Mouse (Mus musculus) small intestine, adult 2 months (tissue): ENCODE measurements around the gene Lima1. TPM values are rescaled to one million over a fixed set of nuclear protein-coding genes. Genes with fewer than 3 reads are reported as not detected.
A peak's percentile ranks its signal among the peaks of the same experiment; 100 is the strongest.
"Not testable (repeated sequence)": the region's sequence is repeated elsewhere in the genome, so short reads cannot be mapped to it uniquely, and the experiment has no call there.

Experiments used
- H3K27ac ChIP-seq: fragments of 200-500 bp; 2 replicates; pipeline ENCODE4 v1.5.1; 2012; ENCODE audit warnings: low read depth, low read length, control low read depth, inconsistent platforms; ENCODE audit not compliant: insufficient read depth
- H3K27me3 ChIP-seq: fragments of 200-500 bp; 2 replicates; pipeline ENCODE4 v1.6.1; 2012; ENCODE audit warnings: mild to moderate bottlenecking, moderate library complexity, low read length, inconsistent platforms; ENCODE audit not compliant: control insufficient read depth, insufficient read depth
- H3K36me3 ChIP-seq: fragments of 200-500 bp; 2 replicates; pipeline ENCODE4 v1.6.1; 2012; ENCODE audit warnings: mild to moderate bottlenecking, low read length, control low read depth, inconsistent platforms; ENCODE audit not compliant: control insufficient read depth, insufficient read depth
- H3K4me1 ChIP-seq: fragments of 200-500 bp; 2 replicates; pipeline ENCODE4 v1.6.1; 2012; ENCODE audit warnings: low read length, inconsistent platforms, mixed read lengths; ENCODE audit not compliant: control insufficient read depth, insufficient read depth, insufficient read length
- H3K4me3 ChIP-seq: fragments of 200-500 bp; 2 replicates; pipeline ENCODE4 v1.5.1; 2012; ENCODE audit warnings: low read depth, mild to moderate bottlenecking, control low read depth, inconsistent platforms, low read length, moderate library complexity
- CTCF ChIP-seq: fragments of 200-500 bp; IDR thresholded peaks from 2 replicates; pipeline ENCODE4 v1.5.1; 2012; ENCODE audit warnings: low read depth, mild to moderate bottlenecking, control low read depth, inconsistent platforms, low read length, moderate library complexity, mixed read lengths; ENCODE audit not compliant: insufficient replicate concordance, insufficient read length; ENCODE audit errors: extremely low read depth
- POLR2A ChIP-seq: fragments of 200-500 bp; IDR thresholded peaks from 2 replicates; pipeline ENCODE4 v1.6.1; 2012; ENCODE audit warnings: low read depth, mild to moderate bottlenecking, control low read depth, inconsistent platforms, low read length, moderate library complexity
- WGBS: fragments of 180-500 bp; shearing (Covaris S2); methylation state at CpG from one replicate; pipeline ENCODE4 v1.1.7; 2018; 5-methylcytosine and 5-hydroxymethylcytosine counted together
- polyA plus RNA-seq: library from polyadenylated mRNA; depleted of rRNA; stranded (reverse); fragments of >200 nt; gene quantifications from 2 replicates; pipeline ENCODE4 v1.2.3, GENCODE M21; 2012; rRNA removed

Lima1 gene
- polyA plus RNA-seq, result 26.1 and 47.7 TPM in 2 replicates

GRCm38 (mm10) chr15:99875334-99875869 is at the start of gene Lima1:
TSS of gene Lima1 (minus strand) at chr15:99875456.
- Histone ChIP-seq H3K4me1 (peaks cover 6% of the 10 kb centered on the region; the same call in 1 of the 2 replicates), H3K27ac (peak within 1 kb of the TSS; percentile 97), H3K27me3 (no peaks in the 10 kb centered on the region), H3K36me3 (no peaks in the 10 kb centered on the region), H3K4me3 (peak within 1 kb of the TSS; percentile 92)
- WGBS, result 1% methylated on average over 38 of the region's 38 CpGs
- TF ChIP-seq CTCF, result no peak
- TF ChIP-seq POLR2A, result peak; percentile 96

GRCm38 (mm10) chr15:99919601-99920158 is 44.4 kb upstream of the Lima1 start:
- H3K4me1 ChIP-seq, result peaks cover 8% of the 10 kb centered on the region
- H3K27me3 ChIP-seq, result no peaks in the 10 kb centered on the region; the same call in 1 of the 2 replicates
- no peak for TF ChIP-seq POLR2A
- no peak for TF ChIP-seq CTCF
- H3K36me3 ChIP-seq, result no peaks in the 10 kb centered on the region
- H3K4me3 ChIP-seq, result no peak overlapping the region
- WGBS, result 85% methylated on average over 15 of the region's 15 CpGs
- no peak overlapping the region for H3K27ac ChIP-seq

GRCm38 (mm10) chr15:99917264-99917663 is 42.0 kb upstream of the Lima1 start:
- WGBS, result 38% methylated on average over 3 of the region's 3 CpGs
- TF ChIP-seq CTCF (no peak), POLR2A (no peak)
- no peak overlapping the region for H3K4me3 ChIP-seq
- no peaks in the 10 kb centered on the region for H3K27me3 ChIP-seq
- H3K27ac ChIP-seq, result no peak overlapping the region
- peaks cover 9% of the 10 kb centered on the region for H3K4me1 ChIP-seq
- no peaks in the 10 kb centered on the region for H3K36me3 ChIP-seq

GRCm38 (mm10) chr15:99914613-99915012 is 39.4 kb upstream of the Lima1 start:
- Histone ChIP-seq H3K27me3 (no peaks in the 10 kb centered on the region), H3K27ac (no peak overlapping the region), H3K4me3 (no peak overlapping the region), H3K4me1 (peaks cover 11% of the 10 kb centered on the region), H3K36me3 (no peaks in the 10 kb centered on the region)
- WGBS, result 17% methylated on average over 5 of the region's 5 CpGs
- TF ChIP-seq CTCF, result no peak
- no peak for TF ChIP-seq POLR2A

GRCm38 (mm10) chr15:99911785-99912184 is 36.5 kb upstream of the Lima1 start:
- Histone ChIP-seq H3K27ac (no peak overlapping the region), H3K4me3 (no peak overlapping the region), H3K36me3 (no peaks in the 10 kb centered on the region), H3K27me3 (no peaks in the 10 kb centered on the region), H3K4me1 (peaks cover 10% of the 10 kb centered on the region)
- no peak for TF ChIP-seq POLR2A
- TF ChIP-seq CTCF, result no peak
- 46% methylated on average over 4 of the region's 4 CpGs for WGBS

- peak; percentile 66; the same call in 1 of the 2 replicates for TF ChIP-seq CTCF
- H3K4me1 ChIP-seq, H3K27me3 ChIP-seq, H3K4me3 ChIP-seq, H3K27ac ChIP-seq, H3K36me3 ChIP-seq: not testable (repeated sequence)
- 26% methylated on average over 14 of the region's 14 CpGs for WGBS
Observed at GRCm38 (mm10) chr15:99909339-99909996, 34.2 kb upstream of the Lima1 start.

GRCm38 (mm10) chr15:99907514-99907913 is 32.3 kb upstream of the Lima1 start:
- Histone ChIP-seq H3K27ac (0 out of 2 replicates have a peak overlapping the region, but pooled peaks have one; percentile 9), H3K36me3 (no peaks in the 10 kb centered on the region), H3K4me3 (no peak overlapping the region), H3K27me3 (no peaks in the 10 kb centered on the region), H3K4me1 (peaks cover 15% of the 10 kb centered on the region; the same call in 1 of the 2 replicates)
- WGBS, result 82% methylated on average over 1 of the region's 1 CpGs
- TF ChIP-seq CTCF (no peak), POLR2A (no peak)
